Mouse (Mus musculus) kidney, postnatal 0 days (tissue): ENCODE results near the gene Rtn4. TPM values are rescaled to one million over a fixed set of nuclear protein-coding genes. Genes with fewer than 3 reads are reported as not detected.

Experiments
- ATAC-seq: fragments of 200-750 bp; cut with Nextera tagmentation; replicated peaks from 2 replicates; pipeline ENCODE4 v1.8.0; 2017; ENCODE audit warnings: low read depth, moderate number of reproducible peaks, moderate TSS enrichment, moderate library complexity; ENCODE audit not compliant: low FRiP score
- DNase-seq: peaks from one replicate; pipeline ENCODE4 v3.0.0-alpha.2; 2016; ENCODE audit warnings: low spot score
- H3K27ac ChIP-seq: fragments of 300-500 bp; sonication (generic); 2 replicates; pipeline ENCODE4 v1.5.1; 2014; ENCODE audit warnings: mild to moderate bottlenecking
- H3K27me3 ChIP-seq: fragments of 300-500 bp; sonication (generic); 2 replicates; pipeline ENCODE4 v1.6.1; 2014; ENCODE audit warnings: low read length, mixed read lengths; ENCODE audit not compliant: insufficient read depth
- H3K36me3 ChIP-seq: fragments of 300-500 bp; sonication (generic); 2 replicates; pipeline ENCODE4 v1.6.1; 2014; ENCODE audit warnings: low read length, mixed read lengths; ENCODE audit not compliant: insufficient read depth
- H3K4me1 ChIP-seq: fragments of 300-500 bp; sonication (generic); replicated peaks from 2 replicates; pipeline ENCODE4 v1.6.1; 2014; ENCODE audit warnings: antibody characterized with exemption, low read length, mixed read lengths; ENCODE audit not compliant: insufficient read depth
- H3K4me2 ChIP-seq: fragments of 300-500 bp; sonication (generic); 2 replicates; pipeline ENCODE4 v1.6.1; 2014; ENCODE audit warnings: mild to moderate bottlenecking, low read length, moderate library complexity, mixed read lengths
- H3K4me3 ChIP-seq: fragments of 300-500 bp; sonication (generic); replicated peaks from 2 replicates; pipeline ENCODE4 v1.5.1; 2014; ENCODE audit warnings: low read depth, low read length
- H3K9ac ChIP-seq: fragments of 300-500 bp; sonication (generic); 2 replicates; pipeline ENCODE4 v1.6.1; 2014; ENCODE audit warnings: low read depth, low read length
- H3K9me3 ChIP-seq: fragments of 300-500 bp; sonication (generic); replicated peaks from 2 replicates; pipeline ENCODE4 v1.6.1; 2016; ENCODE audit warnings: low read length, inconsistent platforms, mixed read lengths
- CTCF ChIP-seq: IDR thresholded peaks from 2 replicates; pipeline ENCODE4 v1.5.1; 2016; ENCODE audit warnings: antibody characterized with exemption, low read depth, mild to moderate bottlenecking, moderate library complexity
- WGBS: fragments of 180-500 bp; shearing (Covaris S2); extraction: QIAGEN DNeasy Blood & Tissue Kit; methylation state at CpG from one replicate; pipeline ENCODE4 v1.1.7; 2014; 5-methylcytosine and 5-hydroxymethylcytosine counted together
- polyA plus RNA-seq: library from polyadenylated mRNA; unstranded; fragments of >200 nt; fragmentation: Nextera tagmentation; extraction: Ambion mirVana; gene quantifications from 2 replicates; pipeline ENCODE4 v1.2.1, GENCODE M21; 2015

Rtn4 gene
- polyA plus RNA-seq, 1 experiment from 2014 or later = 75.0 TPM

GRCm38 (mm10) chr11:29686176-29686575, 6.6 kb upstream of the Rtn4 start:
- ATAC-seq = no peak
- 80% methylated on average over 2 of the region's 2 CpGs for WGBS
- no peaks in the 10 kb centered on the region for H3K36me3 ChIP-seq
- H3K9ac ChIP-seq = no peak overlapping the region
- no peaks in the 10 kb centered on the region for H3K4me1 ChIP-seq
- H3K4me3 ChIP-seq = no peak overlapping the region
- no peaks in the 10 kb centered on the region for H3K27me3 ChIP-seq
- no peak for TF ChIP-seq CTCF
- H3K27ac ChIP-seq = no peak overlapping the region
- H3K4me2 ChIP-seq = no peak overlapping the region
- DNase-seq = no peak
- no peaks in the 10 kb centered on the region for H3K9me3 ChIP-seq

DNA sequence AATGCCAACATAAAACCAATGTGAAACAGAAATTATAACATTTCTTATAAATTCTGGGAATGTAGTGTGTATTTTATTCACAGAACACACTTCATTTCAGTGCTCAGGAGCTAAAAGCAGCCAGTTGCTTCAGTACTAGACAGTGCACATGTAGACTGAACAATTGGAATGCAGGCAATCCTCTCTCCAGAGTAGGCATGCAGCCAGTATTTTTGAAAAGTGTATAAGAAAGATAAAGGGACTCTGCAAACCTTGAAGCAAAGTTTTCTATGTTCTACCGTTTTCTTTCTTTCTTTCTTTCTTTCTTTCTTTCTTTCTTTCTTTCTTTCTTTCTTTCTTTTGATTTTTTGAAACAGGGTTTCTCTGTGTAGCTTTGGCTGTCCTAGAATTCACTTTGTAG, 1.2 kb upstream of the Rtn4 start:
- no peak overlapping the region for H3K27ac ChIP-seq
- H3K9me3 ChIP-seq = no peaks in the 10 kb centered on the region
- H3K27me3 ChIP-seq = no peaks in the 10 kb centered on the region
- no peak for ATAC-seq
- peaks cover 4% of the 10 kb centered on the region; the same call in 1 of the 2 replicates for H3K4me1 ChIP-seq
- H3K36me3 ChIP-seq = no peaks in the 10 kb centered on the region
- no peak for TF ChIP-seq CTCF
- H3K4me2 ChIP-seq = no peak overlapping the region
- no peak overlapping the region for H3K4me3 ChIP-seq
- no peak overlapping the region for H3K9ac ChIP-seq
- 89% methylated on average over 1 of the region's 1 CpGs for WGBS
- no peak for DNase-seq

GRCm38 (mm10) chr11:29692111-29692682, 550 bp upstream of the Rtn4 start:
- no peaks in the 10 kb centered on the region for H3K27me3 ChIP-seq
- peak; percentile 68 for TF ChIP-seq CTCF
- peak overlapping the region; percentile 72 for H3K27ac ChIP-seq
- H3K4me2 ChIP-seq = peak overlapping the region; percentile 43
- H3K4me1 ChIP-seq = peaks cover 4% of the 10 kb centered on the region; the same call in 1 of the 2 replicates
- H3K4me3 ChIP-seq = peak overlapping the region; percentile 89
- 11% methylated on average over 12 of the region's 12 CpGs for WGBS
- ATAC-seq (no peak), DNase-seq (peak; percentile 66)
- H3K36me3 ChIP-seq = no peaks in the 10 kb centered on the region
- H3K9ac ChIP-seq = no peak overlapping the region; the same call in 1 of the 2 replicates
- H3K9me3 ChIP-seq = no peaks in the 10 kb centered on the region

GRCm38 (mm10) chr11:29693576-29694410, 1.0 kb downstream of the Rtn4 start:
- no peaks in the 10 kb centered on the region for H3K27me3 ChIP-seq
- under 1% methylated on average over 35 of the region's 53 CpGs for WGBS
- TF ChIP-seq CTCF = peak; percentile 75
- H3K4me3 ChIP-seq = peak overlapping the region; percentile 89
- DNase-seq = peak; percentile 94
- H3K9ac ChIP-seq = peak overlapping the region; percentile 91
- peak overlapping the region; percentile 96 for H3K27ac ChIP-seq
- H3K4me2 ChIP-seq = peak overlapping the region; percentile 51
- ATAC-seq = peak; percentile 84
- peaks cover 4% of the 10 kb centered on the region; the same call in 1 of the 2 replicates for H3K4me1 ChIP-seq
- no peaks in the 10 kb centered on the region for H3K9me3 ChIP-seq
- H3K36me3 ChIP-seq = no peaks in the 10 kb centered on the region

GRCm38 (mm10) chr11:29694754-29695153, 2.0 kb downstream of the Rtn4 start:
- H3K4me3 ChIP-seq = 0 out of 2 replicates have a peak overlapping the region, but pooled peaks have one; percentile 89

GRCm38 (mm10) chr11:29702721-29703120, 10.0 kb downstream of the Rtn4 start:
- 68% methylated on average over 3 of the region's 3 CpGs for WGBS
- Histone ChIP-seq H3K27me3 (no peaks in the 10 kb centered on the region), H3K4me3 (no peak overlapping the region), H3K27ac (no peak overlapping the region), H3K9ac (no peak overlapping the region), H3K9me3 (no peaks in the 10 kb centered on the region), H3K36me3 (0 out of 2 replicates have a peak, but pooled peaks cover 7% of the 10 kb centered on the region), H3K4me1 (no peaks in the 10 kb centered on the region), H3K4me2 (no peak overlapping the region)
- no peak for TF ChIP-seq CTCF
- no peak for ATAC-seq
- no peak for DNase-seq

More at GRCm38 (mm10) chr11:29694754-29695153, 2.0 kb downstream of the Rtn4 start:
- Histone ChIP-seq H3K27ac (no peak overlapping the region), H3K9ac (no peak overlapping the region), H3K27me3 (no peaks in the 10 kb centered on the region), H3K9me3 (no peaks in the 10 kb centered on the region), H3K4me2 (peak overlapping the region; percentile 21; the same call in 1 of the 2 replicates), H3K36me3 (no peaks in the 10 kb centered on the region), H3K4me1 (peaks cover 4% of the 10 kb centered on the region; the same call in 1 of the 2 replicates)
- no peak for DNase-seq
- no peak for TF ChIP-seq CTCF
- no peak for ATAC-seq
